Mouse (Mus musculus): ENCODE data around the gene Ncl. TPM values are rescaled to one million over a fixed set of nuclear protein-coding genes. Genes with fewer than 3 reads are reported as not detected.

Gene Ncl
- polyA plus RNA-seq, 1 experiment, result 135 TPM

DNA sequence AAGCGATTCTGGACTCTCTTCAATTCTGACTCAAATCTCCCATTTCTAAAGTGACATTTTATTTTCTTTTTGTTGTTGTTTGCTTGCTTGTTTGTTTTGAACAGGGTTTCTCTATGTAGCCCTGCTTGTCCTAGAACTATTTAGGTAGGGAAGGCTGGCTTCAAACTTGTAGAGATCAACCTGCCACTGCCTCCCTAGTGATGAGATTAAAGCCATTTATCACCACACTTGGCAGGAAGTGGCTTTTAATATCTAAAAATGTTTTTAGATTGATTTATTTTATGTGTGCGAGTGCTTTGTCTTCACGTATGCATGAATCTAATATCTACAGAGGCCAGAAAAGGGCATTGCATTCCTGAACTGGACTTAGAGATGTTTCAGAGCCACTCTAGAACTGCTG is 34.0 kb upstream of the Ncl start:
- TF ChIP-seq POLR2A (IDR thresholded peaks at IDR 0.05; ENCODE audit: borderline replicate concordance, extremely low read depth, insufficient read depth, insufficient read length, poor library complexity, severe bottlenecking), result no peak
- no peak for TF ChIP-seq CTCF (IDR thresholded peaks at IDR 0.05; ENCODE audit: borderline replicate concordance, extremely low read depth, insufficient read depth, insufficient read length)
- DNase-seq (ENCODE audit: low read depth), result no peak

GRCm38 (mm10) chr1:86391425-86391824 is 32.2 kb upstream of the Ncl start:
- no peak for TF ChIP-seq CTCF (IDR thresholded peaks at IDR 0.05; ENCODE audit: borderline replicate concordance, extremely low read depth, insufficient read depth, insufficient read length)
- no peak for TF ChIP-seq POLR2A (IDR thresholded peaks at IDR 0.05; ENCODE audit: borderline replicate concordance, extremely low read depth, insufficient read depth, insufficient read length, poor library complexity, severe bottlenecking)

GRCm38 (mm10) chr1:86389230-86389629 is 30.0 kb upstream of the Ncl start:
- DNase-seq (ENCODE audit: low read depth), result peak; percentile 75
- TF ChIP-seq CTCF (IDR thresholded peaks at IDR 0.05; ENCODE audit: borderline replicate concordance, extremely low read depth, insufficient read depth, insufficient read length), result peak; percentile 93
- no peak for TF ChIP-seq POLR2A (IDR thresholded peaks at IDR 0.05; ENCODE audit: borderline replicate concordance, extremely low read depth, insufficient read depth, insufficient read length, poor library complexity, severe bottlenecking)

More at GRCm38 (mm10) chr1:86391425-86391824, 32.2 kb upstream of the Ncl start:
- DNase-seq (ENCODE audit: low read depth), result no peak

DNA sequence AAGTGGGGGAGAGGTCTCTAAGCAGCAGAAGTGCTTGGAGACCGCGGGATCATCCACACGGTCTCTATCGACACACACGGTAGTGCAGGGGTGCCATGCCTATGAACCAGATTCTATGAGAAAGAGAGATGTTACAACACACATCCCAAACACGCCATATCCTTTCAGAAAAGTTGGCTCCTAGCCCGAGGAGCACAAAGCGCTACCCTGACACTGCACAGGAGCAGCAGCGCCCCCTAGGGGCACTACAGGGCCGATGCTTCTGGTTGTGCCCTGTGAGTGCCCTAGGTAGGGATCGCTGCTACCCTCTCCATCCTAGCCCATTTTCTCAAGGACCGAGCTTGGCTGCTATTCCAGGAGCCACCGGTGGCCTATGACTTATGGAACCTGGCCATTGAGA is 21.8 kb upstream of the Ncl start:
- TF ChIP-seq POLR2A (IDR thresholded peaks at IDR 0.05; ENCODE audit: borderline replicate concordance, extremely low read depth, insufficient read depth, insufficient read length, poor library complexity, severe bottlenecking), result no peak
- peak; percentile 66 for TF ChIP-seq CTCF (IDR thresholded peaks at IDR 0.05; ENCODE audit: borderline replicate concordance, extremely low read depth, insufficient read depth, insufficient read length)
- DNase-seq (ENCODE audit: low read depth), result peak; percentile 63

DNA sequence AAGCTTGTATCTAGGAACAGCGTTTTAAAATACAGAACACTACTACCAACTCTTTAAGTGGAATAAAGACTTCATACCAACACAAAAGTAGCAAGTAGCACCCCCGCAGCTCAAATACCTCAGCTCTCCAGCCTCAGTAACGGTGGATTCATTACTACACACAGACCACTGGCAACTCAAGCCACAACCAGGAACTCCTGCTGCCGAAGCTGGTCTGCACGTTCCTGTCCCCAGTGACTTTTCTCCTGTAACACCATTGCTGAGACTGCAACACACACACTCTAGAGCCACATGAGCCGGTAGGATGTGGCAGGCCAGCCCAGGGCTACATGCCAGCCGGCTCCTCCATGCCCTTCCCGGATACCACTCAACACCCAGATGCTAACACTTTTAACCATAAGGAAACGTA is 20.0 kb upstream of the Ncl start:
- no peak for DNase-seq (ENCODE audit: low read depth)
- TF ChIP-seq POLR2A (IDR thresholded peaks at IDR 0.05; ENCODE audit: borderline replicate concordance, extremely low read depth, insufficient read depth, insufficient read length, poor library complexity, severe bottlenecking), result no peak
- no peak for TF ChIP-seq CTCF (IDR thresholded peaks at IDR 0.05; ENCODE audit: borderline replicate concordance, extremely low read depth, insufficient read depth, insufficient read length)

DNA sequence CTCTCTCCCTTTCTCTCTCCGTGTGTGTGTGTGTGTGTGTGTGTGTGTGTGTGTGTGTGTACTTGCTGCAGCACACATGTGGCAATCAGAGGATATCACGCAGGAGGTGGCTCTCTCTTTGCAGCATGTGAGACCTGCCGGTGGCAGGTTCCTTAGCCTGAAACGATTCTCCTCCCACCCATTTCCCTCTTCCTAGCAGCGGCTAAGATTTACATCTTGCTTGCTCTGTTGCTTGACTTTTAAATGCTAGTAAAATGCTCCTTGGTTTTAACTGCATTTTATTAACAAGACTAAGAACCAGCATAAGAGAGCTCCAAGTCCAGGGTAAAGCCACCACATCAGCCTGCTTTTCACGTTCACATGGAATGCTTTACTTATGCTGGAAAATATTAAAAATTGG is 19.5 kb upstream of the Ncl start:
- no peak for DNase-seq (ENCODE audit: low read depth)
- TF ChIP-seq CTCF (IDR thresholded peaks at IDR 0.05; ENCODE audit: borderline replicate concordance, extremely low read depth, insufficient read depth, insufficient read length) (no peak), POLR2A (IDR thresholded peaks at IDR 0.05; ENCODE audit: borderline replicate concordance, extremely low read depth, insufficient read depth, insufficient read length, poor library complexity, severe bottlenecking) (no peak)

- DNase-seq (ENCODE audit: low read depth), result no peak
- TF ChIP-seq CTCF (IDR thresholded peaks at IDR 0.05; ENCODE audit: borderline replicate concordance, extremely low read depth, insufficient read depth, insufficient read length) (no peak), POLR2A (IDR thresholded peaks at IDR 0.05; ENCODE audit: borderline replicate concordance, extremely low read depth, insufficient read depth, insufficient read length, poor library complexity, severe bottlenecking) (no peak)
Observed at GRCm38 (mm10) chr1:86376354-86376753, 17.2 kb upstream of the Ncl start.

DNA sequence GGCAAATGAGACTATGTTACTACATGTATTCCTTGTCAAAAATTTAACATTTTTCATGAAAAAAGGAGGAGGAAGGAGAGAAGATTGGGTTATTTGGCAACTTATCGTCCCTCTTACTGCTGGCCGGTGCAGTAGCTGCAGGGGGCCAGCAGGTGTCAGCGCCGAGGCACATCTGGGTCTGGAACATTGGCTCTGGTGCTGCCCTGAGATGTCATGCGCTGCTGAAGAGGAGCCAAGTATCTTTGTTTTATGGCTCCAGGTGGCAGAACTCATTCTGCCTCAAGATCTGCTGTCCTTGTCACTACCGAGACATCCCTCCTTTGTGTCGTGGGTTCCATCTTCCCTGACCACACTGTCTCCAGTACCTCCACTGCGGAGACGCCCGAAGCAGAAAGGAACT is 12.8 kb upstream of the Ncl start:
- TF ChIP-seq CTCF (IDR thresholded peaks at IDR 0.05; ENCODE audit: borderline replicate concordance, extremely low read depth, insufficient read depth, insufficient read length), result peak; percentile 87
- no peak for TF ChIP-seq POLR2A (IDR thresholded peaks at IDR 0.05; ENCODE audit: borderline replicate concordance, extremely low read depth, insufficient read depth, insufficient read length, poor library complexity, severe bottlenecking)
- DNase-seq (ENCODE audit: low read depth), result peak; percentile 57

GRCm38 (mm10) chr1:86368086-86368485 is 8.9 kb upstream of the Ncl start:
- DNase-seq (ENCODE audit: low read depth), result no peak
- TF ChIP-seq CTCF (IDR thresholded peaks at IDR 0.05; ENCODE audit: borderline replicate concordance, extremely low read depth, insufficient read depth, insufficient read length) (no peak), POLR2A (IDR thresholded peaks at IDR 0.05; ENCODE audit: borderline replicate concordance, extremely low read depth, insufficient read depth, insufficient read length, poor library complexity, severe bottlenecking) (no peak)

DNA sequence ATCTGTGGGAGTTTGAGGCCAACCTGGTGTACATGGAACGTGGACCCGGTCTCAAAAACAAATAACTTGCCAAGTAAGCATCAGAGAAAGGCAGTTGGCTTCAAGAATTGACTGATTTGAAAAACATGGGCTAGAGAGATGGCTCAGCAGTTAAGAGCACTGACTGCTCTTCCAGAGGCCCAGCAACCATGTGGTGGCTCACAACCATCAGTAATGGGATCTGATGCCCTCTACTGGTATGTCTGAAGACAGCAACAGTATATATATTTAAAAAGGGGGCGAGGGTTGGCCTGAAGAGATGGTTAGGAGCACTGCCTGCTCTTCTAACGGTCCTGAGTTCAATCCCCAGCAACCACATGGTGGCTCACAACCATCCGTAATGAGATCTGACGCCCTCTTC is 4.5 kb upstream of the Ncl start:
- peak; percentile 40 for DNase-seq (ENCODE audit: low read depth)
- TF ChIP-seq POLR2A (IDR thresholded peaks at IDR 0.05; ENCODE audit: borderline replicate concordance, extremely low read depth, insufficient read depth, insufficient read length, poor library complexity, severe bottlenecking) (no peak), CTCF (IDR thresholded peaks at IDR 0.05; ENCODE audit: borderline replicate concordance, extremely low read depth, insufficient read depth, insufficient read length) (peak; percentile 37; the same call in 1 of the 2 replicates)

- TF ChIP-seq POLR2A (IDR thresholded peaks at IDR 0.05; ENCODE audit: borderline replicate concordance, extremely low read depth, insufficient read depth, insufficient read length, poor library complexity, severe bottlenecking), result no peak
- TF ChIP-seq CTCF (IDR thresholded peaks at IDR 0.05; ENCODE audit: borderline replicate concordance, extremely low read depth, insufficient read depth, insufficient read length), result no peak
Observed at GRCm38 (mm10) chr1:86361852-86362615, 2.8 kb upstream of the Ncl start.

DNA sequence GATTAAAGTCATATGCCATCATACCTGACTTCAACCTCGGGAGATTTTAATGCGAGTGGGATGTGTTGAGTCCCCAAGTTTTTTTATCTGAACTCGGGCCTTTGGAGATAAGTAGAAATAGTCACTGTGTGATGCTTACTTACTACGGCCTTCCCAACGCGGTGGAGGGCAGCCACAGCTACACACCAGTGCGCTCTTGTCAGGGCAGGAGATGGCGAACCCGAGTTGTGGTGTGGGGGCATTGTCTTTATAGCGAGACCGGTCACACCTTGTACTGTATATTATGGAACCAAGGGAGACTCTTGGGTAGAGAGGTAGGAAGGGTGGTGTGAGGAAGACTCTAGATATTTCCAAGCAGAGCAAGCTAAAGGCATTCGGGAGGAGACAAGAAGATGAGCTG is 1.2 kb upstream of the Ncl start:
- TF ChIP-seq CTCF (IDR thresholded peaks at IDR 0.05; ENCODE audit: borderline replicate concordance, extremely low read depth, insufficient read depth, insufficient read length), result no peak
- TF ChIP-seq POLR2A (IDR thresholded peaks at IDR 0.05; ENCODE audit: borderline replicate concordance, extremely low read depth, insufficient read depth, insufficient read length, poor library complexity, severe bottlenecking), result no peak
- no peak for DNase-seq (ENCODE audit: low read depth)

More at GRCm38 (mm10) chr1:86361852-86362615, 2.8 kb upstream of the Ncl start:
- DNase-seq (ENCODE audit: low read depth), result no peak

All from brain, embryonic 14.5 days (tissue).